Mouse (Mus musculus): ENCODE data around the gene Ebf1.

DNA sequence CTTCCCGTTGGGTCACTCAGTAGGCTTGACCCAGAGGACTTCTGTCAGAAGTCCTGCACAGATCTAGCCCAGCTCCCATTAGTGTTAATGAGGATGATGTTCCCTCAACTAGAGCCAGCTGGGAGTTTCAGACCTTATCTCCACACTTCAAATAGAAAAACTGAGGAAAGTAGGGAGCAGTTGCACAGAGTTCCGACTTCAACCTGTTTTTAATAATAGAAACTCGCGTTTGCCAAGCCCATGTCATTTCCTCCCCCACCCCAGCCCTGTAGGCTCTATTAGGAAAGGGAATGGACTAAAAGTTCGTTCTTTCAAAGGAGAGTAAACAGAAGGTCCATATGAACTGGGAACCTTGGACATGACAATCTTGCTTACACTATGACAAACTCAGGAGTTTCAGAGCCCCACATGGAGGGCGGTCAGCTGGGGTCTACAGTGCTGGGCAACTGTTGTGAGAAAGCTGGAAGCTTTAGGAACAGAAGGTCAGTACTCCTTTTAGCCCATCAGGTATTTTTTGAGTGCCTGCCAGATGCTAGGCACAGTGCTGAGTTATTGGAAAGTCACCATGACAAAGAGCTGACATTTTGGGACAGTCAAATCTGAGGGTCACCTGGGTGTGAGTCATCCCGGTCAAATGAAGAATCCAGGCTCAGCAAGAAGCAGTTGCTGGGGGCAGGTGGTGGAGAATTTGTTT lies 72.6 kb downstream of the Ebf1 start:
- TF ChIP-seq CTCF (IDR thresholded peaks at IDR 0.05; ENCODE audit: insufficient read depth, low read depth, low read length), result no peak
- no peak for TF ChIP-seq POLR2A (IDR thresholded peaks at IDR 0.05; ENCODE audit: insufficient read depth, low read depth, low read length)

Data from olfactory bulb, adult 2 months (tissue).